Mouse (Mus musculus) heart, embryonic 12.5 days (tissue): ENCODE measurements at regions not wholly inside any gene's neighbourhood (a gene's known extent, or its start where the extent isn't known, plus 50 kb on each side); places are given as distances from the start of the nearest gene placed in this dataset.
A peak's percentile ranks its signal among the peaks of the same experiment; 100 is the strongest.

ENCODE experiments used
- ATAC-seq: fragments of 200-750 bp; cut with Nextera tagmentation; 2 replicates; pipeline ENCODE4 v1.8.0; 2017; ENCODE audit warnings: moderate TSS enrichment, moderate library complexity; ENCODE audit not compliant: insufficient number of reproducible peaks, low FRiP score
- H3K27ac ChIP-seq: fragments of 300-500 bp; sonication (generic); 2 replicates; pipeline ENCODE4 v1.5.1; 2016; ENCODE audit warnings: mild to moderate bottlenecking, moderate library complexity; ENCODE audit not compliant: poor library complexity, severe bottlenecking
- H3K27me3 ChIP-seq: fragments of 300-500 bp; sonication (generic); replicated peaks from 2 replicates; pipeline ENCODE4 v1.6.1; 2016; ENCODE audit warnings: mild to moderate bottlenecking, moderate library complexity
- H3K36me3 ChIP-seq: fragments of 300-500 bp; sonication (generic); 2 replicates; pipeline ENCODE4 v1.6.1; 2016; ENCODE audit warnings: mild to moderate bottlenecking, moderate library complexity
- H3K4me1 ChIP-seq: fragments of 300-500 bp; sonication (generic); replicated peaks from 2 replicates; pipeline ENCODE4 v1.6.1; 2016; ENCODE audit warnings: mild to moderate bottlenecking
- H3K4me2 ChIP-seq: fragments of 300-500 bp; sonication (generic); 2 replicates; pipeline ENCODE4 v1.6.1; 2016; ENCODE audit warnings: mild to moderate bottlenecking, moderate library complexity
- H3K4me3 ChIP-seq: fragments of 300-500 bp; sonication (generic); 2 replicates; pipeline ENCODE4 v1.5.1; 2016; ENCODE audit warnings: mild to moderate bottlenecking
- H3K9ac ChIP-seq: fragments of 300-500 bp; sonication (generic); 2 replicates; pipeline ENCODE4 v1.6.1; 2016; ENCODE audit warnings: mild to moderate bottlenecking, moderate library complexity
- H3K9me3 ChIP-seq: fragments of 300-500 bp; sonication (generic); replicated peaks from 2 replicates; pipeline ENCODE4 v1.6.1; 2016; ENCODE audit warnings: mild to moderate bottlenecking, moderate library complexity
- WGBS: fragments of 180-500 bp; shearing (Covaris S2); methylation state at CpG from one replicate; pipeline ENCODE4 v1.1.7; 2016; 5-methylcytosine and 5-hydroxymethylcytosine counted together

- no peaks in the 10 kb centered on the region for H3K27me3 ChIP-seq
- no peak overlapping the region for H3K4me3 ChIP-seq
- H3K9me3 ChIP-seq, result no peaks in the 10 kb centered on the region
- H3K27ac ChIP-seq, result no peak overlapping the region
- H3K4me1 ChIP-seq, result no peaks in the 10 kb centered on the region
- no peaks in the 10 kb centered on the region for H3K36me3 ChIP-seq
- ATAC-seq, result no peak
- H3K4me2 ChIP-seq, result no peak overlapping the region
- WGBS, result 88% methylated on average over 3 of the region's 3 CpGs
- no peak overlapping the region for H3K9ac ChIP-seq
Measured at GRCm38 (mm10) chr6:50713297-50713696, 59.1 kb upstream of the Npvf start.

GRCm38 (mm10) chr6:50718631-50719030 is 64.4 kb upstream of the Npvf start:
- H3K4me3 ChIP-seq, result no peak overlapping the region
- H3K9me3 ChIP-seq, result no peaks in the 10 kb centered on the region
- H3K27me3 ChIP-seq, result no peaks in the 10 kb centered on the region
- H3K27ac ChIP-seq, result no peak overlapping the region
- ATAC-seq, result no peak
- H3K9ac ChIP-seq, result no peak overlapping the region
- H3K36me3 ChIP-seq, result no peaks in the 10 kb centered on the region
- WGBS, result 59% methylated on average over 4 of the region's 4 CpGs
- H3K4me1 ChIP-seq, result no peaks in the 10 kb centered on the region
- H3K4me2 ChIP-seq, result no peak overlapping the region

- Histone ChIP-seq H3K36me3 (no peaks in the 10 kb centered on the region), H3K4me1 (no peaks in the 10 kb centered on the region), H3K4me2 (no peak overlapping the region), H3K9ac (no peak overlapping the region), H3K4me3 (no peak overlapping the region), H3K27ac (no peak overlapping the region), H3K27me3 (no peaks in the 10 kb centered on the region), H3K9me3 (no peaks in the 10 kb centered on the region)
- 55% methylated on average over 4 of the region's 4 CpGs for WGBS
- ATAC-seq, result no peak
Measured at GRCm38 (mm10) chr6:50720346-50720745, 66.1 kb upstream of the Npvf start.

- H3K9me3 ChIP-seq, result no peaks in the 10 kb centered on the region
- no peak overlapping the region for H3K4me3 ChIP-seq
- H3K27ac ChIP-seq, result no peak overlapping the region
- H3K4me1 ChIP-seq, result no peaks in the 10 kb centered on the region
- no peak overlapping the region for H3K9ac ChIP-seq
- H3K36me3 ChIP-seq, result no peaks in the 10 kb centered on the region
- no peaks in the 10 kb centered on the region for H3K27me3 ChIP-seq
- ATAC-seq, result no peak
- H3K4me2 ChIP-seq, result no peak overlapping the region
- WGBS, result 80% methylated on average over 3 of the region's 3 CpGs
Measured at GRCm38 (mm10) chr6:50725640-50726039, 71.4 kb upstream of the Npvf start.

- WGBS, result 85% methylated on average over 9 of the region's 9 CpGs
- no peaks in the 10 kb centered on the region for H3K27me3 ChIP-seq
Measured at GRCm38 (mm10) chr6:50726166-50726591, 71.9 kb upstream of the Npvf start.

GRCm38 (mm10) chr6:50730744-50731718 is 76.8 kb upstream of the Npvf start:
- no peak overlapping the region for H3K9ac ChIP-seq
- no peaks in the 10 kb centered on the region for H3K27me3 ChIP-seq
- H3K4me3 ChIP-seq, result no peak overlapping the region
- no peaks in the 10 kb centered on the region for H3K4me1 ChIP-seq
- H3K4me2 ChIP-seq, result no peak overlapping the region
- no peak for ATAC-seq
- H3K36me3 ChIP-seq, result no peaks in the 10 kb centered on the region
- H3K27ac ChIP-seq, result no peak overlapping the region
- no peaks in the 10 kb centered on the region for H3K9me3 ChIP-seq
- 69% methylated on average over 14 of the region's 14 CpGs for WGBS

More at GRCm38 (mm10) chr6:50726166-50726591, 71.9 kb upstream of the Npvf start:
- ATAC-seq, result no peak
- no peak overlapping the region for H3K4me2 ChIP-seq
- no peaks in the 10 kb centered on the region for H3K4me1 ChIP-seq
- H3K4me3 ChIP-seq, result no peak overlapping the region
- no peaks in the 10 kb centered on the region for H3K36me3 ChIP-seq
- no peak overlapping the region for H3K9ac ChIP-seq
- H3K27ac ChIP-seq, result no peak overlapping the region
- H3K9me3 ChIP-seq, result no peaks in the 10 kb centered on the region

- H3K9ac ChIP-seq, result no peak overlapping the region
- no peaks in the 10 kb centered on the region for H3K4me1 ChIP-seq
- H3K4me2 ChIP-seq, result no peak overlapping the region
- no peaks in the 10 kb centered on the region for H3K36me3 ChIP-seq
- 86% methylated on average over 2 of the region's 2 CpGs for WGBS
- no peaks in the 10 kb centered on the region for H3K9me3 ChIP-seq
- H3K27me3 ChIP-seq, result no peaks in the 10 kb centered on the region
- H3K4me3 ChIP-seq, result no peak overlapping the region
- no peak overlapping the region for H3K27ac ChIP-seq
- no peak for ATAC-seq
Measured at GRCm38 (mm10) chr6:50734701-50735100, 80.5 kb upstream of the Npvf start.

GRCm38 (mm10) chr6:50735825-50736224 is 81.6 kb upstream of the Npvf start:
- no peak overlapping the region for H3K9ac ChIP-seq
- H3K4me1 ChIP-seq, result no peaks in the 10 kb centered on the region
- ATAC-seq, result no peak
- no peak overlapping the region for H3K4me3 ChIP-seq
- 49% methylated on average over 2 of the region's 2 CpGs for WGBS
- H3K9me3 ChIP-seq, result no peaks in the 10 kb centered on the region
- no peaks in the 10 kb centered on the region for H3K27me3 ChIP-seq
- H3K4me2 ChIP-seq, result no peak overlapping the region
- no peak overlapping the region for H3K27ac ChIP-seq
- no peaks in the 10 kb centered on the region for H3K36me3 ChIP-seq

- ATAC-seq, result no peak
Measured at GRCm38 (mm10) chr6:50742009-50742408, 87.8 kb upstream of the Npvf start.

GRCm38 (mm10) chr6:50744462-50745166 is 90.4 kb upstream of the Npvf start:
- no peak overlapping the region for H3K4me2 ChIP-seq
- H3K4me3 ChIP-seq, result no peak overlapping the region
- WGBS, result 22% methylated on average over 6 of the region's 6 CpGs
- ATAC-seq, result peak; percentile 72
- H3K27me3 ChIP-seq, result no peaks in the 10 kb centered on the region
- H3K36me3 ChIP-seq, result no peaks in the 10 kb centered on the region
- H3K9me3 ChIP-seq, result no peaks in the 10 kb centered on the region
- H3K4me1 ChIP-seq, result peaks cover 9% of the 10 kb centered on the region
- 0 out of 2 replicates have a peak overlapping the region, but pooled peaks have one; percentile 31 for H3K27ac ChIP-seq
- no peak overlapping the region for H3K9ac ChIP-seq

More at GRCm38 (mm10) chr6:50742009-50742408, 87.8 kb upstream of the Npvf start:
- Histone ChIP-seq H3K4me3 (no peak overlapping the region), H3K27me3 (no peaks in the 10 kb centered on the region), H3K4me1 (peaks cover 9% of the 10 kb centered on the region), H3K9ac (no peak overlapping the region), H3K4me2 (no peak overlapping the region), H3K27ac (no peak overlapping the region), H3K36me3 (no peaks in the 10 kb centered on the region), H3K9me3 (no peaks in the 10 kb centered on the region)
- 68% methylated on average over 4 of the region's 4 CpGs for WGBS

GRCm38 (mm10) chr6:50753151-50753550 is 98.9 kb upstream of the Npvf start:
- Histone ChIP-seq H3K9me3 (no peaks in the 10 kb centered on the region), H3K27ac (no peak overlapping the region), H3K27me3 (no peaks in the 10 kb centered on the region), H3K9ac (no peak overlapping the region), H3K4me2 (no peak overlapping the region), H3K4me3 (no peak overlapping the region), H3K36me3 (no peaks in the 10 kb centered on the region), H3K4me1 (no peaks in the 10 kb centered on the region)
- WGBS, result 77% methylated on average over 7 of the region's 7 CpGs
- ATAC-seq, result no peak
